Mouse (Mus musculus): Measurements from ENCODE around the gene Pf4. TPM values are rescaled to one million over a fixed set of nuclear protein-coding genes. Genes with fewer than 3 reads are reported as not detected.
"Not testable (repeated sequence)": the region's sequence is repeated elsewhere in the genome, so short reads cannot be mapped to it uniquely, and the experiment has no call there.

The Pf4 gene
- polyA plus RNA-seq, 1 experiment from 2014 or later: 88.9 TPM

DNA sequence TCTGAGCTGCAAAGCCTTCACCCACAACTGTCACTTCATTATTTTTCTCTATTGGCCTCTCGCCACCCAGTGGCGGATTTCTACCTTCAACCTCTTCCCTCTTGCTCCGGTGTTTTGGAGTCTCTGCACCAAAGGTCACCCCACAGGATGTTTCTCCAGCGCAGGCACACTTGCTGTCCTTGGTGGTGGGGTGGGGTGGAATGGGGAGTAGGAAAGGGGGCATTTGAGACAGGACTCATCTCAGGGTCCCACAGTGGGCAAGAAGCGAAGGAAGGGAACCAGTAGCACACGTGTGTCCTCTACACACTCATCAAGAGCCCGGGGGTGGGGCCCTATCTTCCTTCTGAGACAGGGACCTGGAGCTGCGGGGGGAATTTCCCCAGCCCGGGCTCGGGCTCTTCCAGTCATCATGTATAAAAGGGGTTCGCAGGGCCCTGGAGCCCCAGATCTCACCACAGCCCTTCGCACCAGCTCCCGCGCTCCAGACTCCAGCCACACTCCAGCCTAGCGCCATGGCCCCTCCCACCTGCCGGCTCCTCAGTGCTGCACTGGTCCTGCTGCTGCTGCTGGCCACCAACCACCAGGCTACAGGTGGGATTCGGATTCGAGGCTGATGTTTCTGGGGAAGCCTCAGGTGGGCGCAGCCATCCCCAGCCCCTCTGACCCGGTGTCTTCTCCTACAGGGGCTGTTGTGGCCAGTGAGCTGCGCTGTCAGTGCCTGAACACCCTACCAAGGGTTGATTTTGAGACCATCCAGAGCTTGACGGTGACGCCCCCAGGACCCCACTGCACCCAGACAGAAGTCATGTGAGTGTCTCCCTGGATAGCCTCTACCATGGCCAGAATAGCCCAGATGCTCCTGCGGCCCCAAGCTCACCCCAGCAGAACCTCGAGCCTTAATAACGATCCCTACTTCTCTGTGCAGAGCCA, 13.7 kb downstream of the Pf4 start, which contains the start of gene Cxcl3:
TSS of gene Cxcl3 (plus strand) at position 445 of the 930 bp plus-strand sequence.
- no peak for DNase-seq (ENCODE audit: low spot score)

DNA sequence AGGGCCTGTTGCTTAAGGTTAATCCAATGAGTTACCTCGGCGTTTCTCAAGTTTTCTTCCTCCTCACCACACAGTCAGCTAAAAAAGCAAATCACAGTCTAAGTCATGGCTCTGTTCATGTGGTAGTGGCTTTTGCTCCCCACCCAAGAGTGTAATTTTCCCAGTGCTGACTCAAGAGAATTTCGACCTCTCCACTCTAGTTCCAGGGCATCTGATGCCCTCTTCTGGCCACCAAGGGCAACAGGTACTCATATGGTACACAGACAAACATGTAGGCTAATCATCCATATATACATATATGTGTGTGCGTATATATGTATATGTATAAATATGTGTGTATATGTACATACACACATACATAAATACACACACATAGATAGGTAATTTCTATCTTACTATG, 15.9 kb downstream of the Pf4 start:
- no peak for DNase-seq (ENCODE audit: low spot score)

DNA sequence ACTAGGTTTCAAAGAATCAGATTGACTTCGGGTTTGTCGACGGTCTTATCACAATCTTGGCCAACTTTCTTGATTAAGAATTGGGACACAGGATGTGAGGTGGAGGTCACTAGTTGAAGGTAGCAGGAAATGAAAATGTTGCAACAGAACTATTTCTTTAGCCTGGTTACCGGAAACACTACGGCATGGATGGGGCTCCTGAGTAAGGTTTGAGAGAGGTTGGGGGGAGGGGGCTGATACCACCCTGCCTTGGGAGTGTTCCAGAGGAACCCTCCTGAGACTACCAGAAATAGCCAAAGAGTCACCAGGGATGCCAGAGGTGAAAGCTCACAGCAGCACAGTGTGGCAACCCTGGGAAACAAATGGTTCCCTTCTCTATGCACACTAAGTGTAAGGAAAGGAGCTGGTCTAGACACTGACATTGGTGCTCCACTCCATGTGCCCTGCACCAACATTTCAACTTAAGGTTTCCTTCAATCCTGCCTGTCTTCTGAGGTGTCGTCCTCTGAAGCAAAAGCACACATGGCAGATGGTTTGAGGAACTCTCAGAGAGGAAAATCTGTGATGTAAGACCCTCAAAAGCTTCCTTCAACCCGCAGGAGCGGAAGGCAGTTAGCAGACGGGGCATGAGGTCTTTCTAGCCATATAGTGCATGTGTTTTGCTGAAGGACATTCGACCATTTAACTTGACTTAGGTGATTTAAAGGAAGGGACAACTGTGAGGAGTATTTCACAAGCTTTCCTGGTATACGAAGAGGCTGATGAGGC, 17.3 kb downstream of the Pf4 start:
- no peak for DNase-seq (ENCODE audit: low spot score)

DNA sequence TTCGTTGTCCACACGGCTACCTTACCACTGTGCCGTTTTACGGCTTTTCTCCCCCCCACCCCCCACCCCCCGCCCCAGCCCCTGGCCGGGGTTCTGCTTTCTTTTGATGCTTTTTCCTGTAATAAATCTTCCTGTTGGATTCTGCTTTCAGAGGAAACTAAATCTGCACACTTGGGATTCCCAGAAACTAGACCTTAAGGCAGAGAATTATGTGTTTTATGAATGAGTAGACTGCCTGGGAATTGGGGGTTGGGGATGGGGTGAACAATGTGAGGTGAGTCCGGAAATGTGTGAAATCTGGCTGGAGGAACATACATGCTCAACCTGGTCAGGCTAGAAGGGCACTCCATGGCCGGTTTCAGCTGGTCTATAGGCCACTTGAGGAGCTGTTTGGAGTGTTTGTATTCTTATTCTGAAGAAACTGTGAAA, 17.9 kb downstream of the Pf4 start:
- no peak for DNase-seq (ENCODE audit: low spot score)

DNA sequence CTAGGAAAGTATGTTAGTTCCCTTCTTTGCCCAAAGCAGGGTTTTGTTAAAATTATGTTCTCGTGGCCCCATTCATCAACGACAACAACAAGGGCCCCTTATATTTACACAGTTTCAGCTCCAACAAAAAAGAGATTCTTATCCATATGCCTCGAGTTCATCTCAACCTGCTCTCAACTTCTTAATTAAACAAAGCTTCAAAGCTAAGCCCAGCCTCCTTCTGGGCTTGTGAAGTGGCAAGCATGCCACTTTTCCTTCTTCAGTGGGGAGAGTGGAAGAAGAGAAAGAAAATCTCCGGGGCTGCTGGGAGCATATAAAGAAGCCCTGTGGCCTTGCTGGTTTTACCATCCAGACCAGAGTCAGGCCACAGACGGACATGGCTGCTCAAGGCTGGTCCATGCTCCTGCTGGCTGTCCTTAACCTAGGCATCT, 22.0 kb downstream of the Pf4 start, which contains the start of gene Cxcl15:
TSS of gene Cxcl15 (plus strand) at position 340 of the 431 bp plus-strand sequence.
- DNase-seq (ENCODE audit: low spot score): no peak

DNA sequence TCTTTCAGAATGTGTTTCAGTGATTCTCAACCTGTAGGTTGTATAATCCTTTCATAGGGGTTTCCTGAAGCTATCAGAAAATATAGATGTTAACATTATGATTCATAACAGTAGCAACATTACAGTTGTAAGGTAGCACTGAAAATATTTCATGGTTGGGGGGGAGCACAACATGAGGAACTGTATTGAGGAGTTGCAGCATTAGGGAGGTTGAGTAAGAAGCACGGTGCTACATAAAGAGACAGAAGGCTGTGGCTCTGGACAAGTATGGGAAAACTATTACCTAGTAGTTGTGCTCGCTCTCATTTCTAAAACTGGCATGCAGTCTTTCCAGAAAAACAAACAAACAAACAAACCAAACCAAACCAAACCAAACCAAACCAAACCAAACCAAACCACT, 23.2 kb downstream of the Pf4 start:
- DNase-seq (ENCODE audit: low spot score): not testable (repeated sequence)

DNA sequence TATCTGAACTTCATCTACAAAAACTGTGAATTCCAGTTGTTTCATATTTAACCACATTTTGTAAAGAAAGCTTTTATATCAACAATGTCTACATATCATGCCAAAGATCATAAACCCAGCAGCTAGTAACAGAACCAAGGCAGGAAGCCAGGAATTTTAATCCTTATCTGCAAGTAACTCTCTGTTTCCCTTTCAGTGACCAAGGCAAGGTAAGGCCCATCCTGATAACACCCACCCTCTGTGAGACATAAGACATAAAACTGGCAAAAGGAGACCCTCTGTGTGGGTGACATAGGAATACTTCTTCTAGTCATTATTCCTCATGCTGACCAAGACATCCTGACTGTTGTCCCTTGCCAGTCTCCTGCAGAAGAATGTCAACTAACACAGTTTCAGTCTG, 32.3 kb downstream of the Pf4 start:
- DNase-seq (ENCODE audit: low spot score): no peak

DNA sequence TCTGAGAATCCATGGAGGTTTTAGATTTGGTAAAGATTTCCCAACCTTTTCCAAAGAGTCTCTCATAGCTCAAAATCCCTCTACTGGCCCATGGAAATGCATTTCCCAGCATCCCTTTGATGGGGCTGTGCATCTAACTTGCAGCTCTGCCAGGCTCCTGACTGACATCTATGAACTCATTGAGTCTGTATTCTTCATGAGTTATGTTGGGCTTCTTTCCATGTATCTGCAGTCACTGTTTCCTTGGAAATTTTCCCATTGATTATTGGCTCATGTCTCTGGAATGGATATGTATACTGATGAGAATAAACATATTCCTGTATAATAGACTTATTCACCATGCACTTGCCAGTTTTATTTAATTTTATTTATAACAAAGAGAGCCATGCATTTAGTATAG, 33.8 kb downstream of the Pf4 start:
- DNase-seq (ENCODE audit: low spot score): no peak

DNA sequence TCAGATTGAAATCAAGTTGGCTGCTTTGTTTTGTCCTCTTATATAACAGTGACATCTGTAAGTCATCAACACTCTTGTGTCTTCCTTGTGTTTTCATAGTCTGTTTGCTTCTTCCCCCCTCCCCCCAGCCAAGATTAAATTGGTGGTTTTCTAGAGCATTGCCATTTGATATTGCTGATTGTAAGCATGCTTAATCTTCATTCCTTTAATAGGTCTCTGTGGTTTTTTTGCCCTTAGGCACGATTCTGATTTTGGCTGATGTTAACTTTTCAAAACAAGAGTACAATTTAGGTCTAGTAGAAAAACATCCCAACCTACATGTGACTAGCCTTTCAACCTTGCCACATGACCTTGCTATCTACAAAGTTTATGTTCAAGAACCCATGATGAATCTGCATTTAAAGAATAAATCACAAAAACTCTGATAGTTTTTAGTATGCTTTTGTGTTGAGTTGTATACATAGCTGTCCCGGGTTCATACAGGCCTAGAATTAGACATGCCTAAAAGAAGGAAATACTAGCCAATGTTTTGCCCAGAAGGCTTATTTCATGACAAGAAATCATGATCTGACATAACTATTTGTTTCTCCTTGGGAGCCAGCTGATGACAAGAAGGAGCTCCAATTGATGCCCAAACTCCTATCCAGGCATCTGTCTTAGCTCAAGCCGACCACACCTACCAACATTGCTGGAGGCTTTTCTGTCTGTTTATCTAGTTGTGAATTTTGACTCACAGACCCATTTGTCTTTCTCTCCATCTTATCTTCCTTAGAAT, 35.1 kb downstream of the Pf4 start:
- no peak for DNase-seq (ENCODE audit: low spot score)

DNA sequence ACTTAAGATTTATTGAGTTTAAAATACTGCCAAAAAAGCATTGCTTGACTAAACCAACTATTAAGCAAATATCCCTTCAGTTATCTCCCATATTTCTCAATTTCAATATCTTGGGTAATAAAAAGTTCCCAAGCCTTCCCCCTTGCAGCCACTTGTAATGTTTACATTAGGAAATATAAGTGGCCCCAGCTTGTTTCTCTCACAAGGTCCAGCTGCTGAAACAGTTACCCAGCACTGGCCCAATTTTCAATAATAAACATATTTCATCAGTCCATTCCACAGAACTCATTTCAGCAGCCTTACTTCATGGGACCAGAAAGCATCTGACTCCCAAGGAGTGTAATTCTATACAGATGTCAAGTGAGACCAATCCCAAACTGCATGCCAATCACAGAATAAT, 47.5 kb downstream of the Pf4 start:
- no peak for DNase-seq (ENCODE audit: low spot score)

Small RNA genes within 50 kb of the gene (microRNA-seq; reads per million reads assigned to microRNA genes)
- gene Gm24322 (ENCODE audit: borderline number of aligned reads): not detected

Other genes with a start within 250 kb of the Pf4 start
- gene 5830473C10Rik, start 211.3 kb upstream of the Pf4 start, polyA plus RNA-seq (2015; fragmentation: Nextera tagmentation; extraction: Ambion mirVana): 0.05 TPM in 1 of 2 replicates, not detected in the other
- 6.6 and 7.6 TPM in 2 replicates for gene Rassf6, start 131.8 kb upstream of the Pf4 start, polyA plus RNA-seq (2015; fragmentation: Nextera tagmentation; extraction: Ambion mirVana)
- gene Cxcl5, start 13.1 kb upstream of the Pf4 start, polyA plus RNA-seq (2015; fragmentation: Nextera tagmentation; extraction: Ambion mirVana): 0.66 and 0.67 TPM in 2 replicates
- gene Ppbp, start 3.9 kb upstream of the Pf4 start, polyA plus RNA-seq (2015; fragmentation: Nextera tagmentation; extraction: Ambion mirVana): 1.3 and 3.5 TPM in 2 replicates
- 0.94 and 1.3 TPM in 2 replicates for gene Cxcl3, start 13.7 kb downstream of the Pf4 start, polyA plus RNA-seq (2015; fragmentation: Nextera tagmentation; extraction: Ambion mirVana)
- 0.12 and 0.22 TPM in 2 replicates for gene Cxcl15, start 22.1 kb downstream of the Pf4 start, polyA plus RNA-seq (2015; fragmentation: Nextera tagmentation; extraction: Ambion mirVana)
- 1.6 and 2.1 TPM in 2 replicates for gene Cxcl1, start 118.8 kb downstream of the Pf4 start, polyA plus RNA-seq (2015; fragmentation: Nextera tagmentation; extraction: Ambion mirVana)
- 0.54 and 0.98 TPM in 2 replicates for gene Cxcl2, start 131.4 kb downstream of the Pf4 start, polyA plus RNA-seq (2015; fragmentation: Nextera tagmentation; extraction: Ambion mirVana)
- 27.5 and 27.7 TPM in 2 replicates for gene Mthfd2l, start 158.7 kb downstream of the Pf4 start, polyA plus RNA-seq (2015; fragmentation: Nextera tagmentation; extraction: Ambion mirVana)